Mouse (Mus musculus): ENCODE data around the gene Isca1.

- no peak for TF ChIP-seq CTCF (IDR thresholded peaks at IDR 0.05; ENCODE audit: borderline replicate concordance, insufficient read depth, low read depth, low read length)
- TF ChIP-seq POLR2A (IDR thresholded peaks at IDR 0.05; ENCODE audit: borderline replicate concordance, insufficient read depth, low read length), result no peak
Measured at GRCm38 (mm10) chr13:59817352-59817751, 47.7 kb upstream of the Isca1 start.

All from cerebellum, adult 2 months (tissue).